ENCODE assay signal across 8 mouse cellular contexts in genomic region chr11:59964818-59965217, GRCm38 (mm10). TPM values are rescaled to one million over a fixed set of nuclear protein-coding genes. Genes with fewer than 3 reads are reported as not detected.
DNase-seq lines count a peak whose midpoint lies in the region; ATAC-seq and TF ChIP-seq lines count a peak whose summit lies in the region.

Gene Rasd1 (minus strand): TSS chr11:59964944.

- peak within 1 kb of the TSS; percentile 91 for H3K4me2 ChIP-seq in forebrain, embryonic 14.5 days (ENCODE audit: low read length)

- H3K9ac ChIP-seq in ES-E14 (ENCODE audit: insufficient read depth, low read depth, low read length, poor library complexity, severe bottlenecking), result peak within 1 kb of the TSS; percentile 57
- H3K9ac ChIP-seq in forebrain, embryonic 14.5 days (ENCODE audit: low read length), result peak within 1 kb of the TSS; percentile 58

- DNase-seq in ES-E14 (ENCODE audit: low read depth, low spot score), result peak; percentile 66
- DNase-seq in cerebellum, adult 11-12 months, result peak; percentile 87
- peak; percentile 40 for DNase-seq in forebrain, embryonic 14.5 days (ENCODE audit: low spot score)
- peak; percentile 85 to 86 for DNase-seq in heart, postnatal 36 days
- peak; percentile 47 to 67 for DNase-seq in layer of hippocampus, postnatal 10 days (ENCODE audit: low spot score in 2 of 2)
- DNase-seq in lung, postnatal 10 days, result peak; percentile 91
- peak; percentile 32 for DNase-seq in retina, adult 2 months (ENCODE audit: low read depth, low spot score)
- DNase-seq in thymus, postnatal 25 days, result peak; percentile 57

- H3K4me3 ChIP-seq in ES-E14 (ENCODE audit: insufficient read depth in 1 of 2, low read depth in 1 of 2, low read length in 2 of 2, poor library complexity in 1 of 2, severe bottlenecking in 1 of 2), result peak within 1 kb of the TSS; percentile 64 to 83
- peak within 1 kb of the TSS; percentile 36 for H3K4me3 ChIP-seq in forebrain, embryonic 14.5 days (ENCODE audit: low read depth, low read length)

- H3K9me3 ChIP-seq in ES-E14 (ENCODE audit: control insufficient read depth, insufficient read depth, low read depth, low read length), result no peaks in the 10 kb centered on the region
- H3K9me3 ChIP-seq in forebrain, embryonic 14.5 days (replicated peaks; ENCODE audit: control insufficient read depth, low read length), result no peaks in the 10 kb centered on the region

- H3K27me3 ChIP-seq in forebrain, embryonic 14.5 days (replicated peaks; ENCODE audit: control insufficient read depth, insufficient read depth, low read length), result peaks cover 17% of the 10 kb centered on the region

- peaks cover 0 to 11% of the 10 kb centered on the region in 2 experiments; a peak in 1 of 4 replicates for H3K4me1 ChIP-seq in ES-E14 (ENCODE audit: control insufficient read depth in 2 of 2, insufficient read depth in 2 of 2, low read length in 2 of 2, poor library complexity in 1 of 2)
- H3K4me1 ChIP-seq in forebrain, embryonic 14.5 days (ENCODE audit: control insufficient read depth, insufficient read depth, low read length), result peaks cover 16% of the 10 kb centered on the region

- H3K27ac ChIP-seq in ES-E14 (ENCODE audit: insufficient read depth, low read depth, low read length, poor library complexity, severe bottlenecking), result no peak within 1 kb of the TSS
- H3K27ac ChIP-seq in forebrain, embryonic 14.5 days (ENCODE audit: low read depth, low read length), result no peak within 1 kb of the TSS

- in situ Hi-C loops in ES-E14 (cut with MboI; ENCODE audit: low sequenced_read_pairs in 2 of 2, unreplicated experiment in 2 of 2), result no loop called here

- ATAC-seq in forebrain, embryonic 14.5 days, result peak; percentile 58

- intact Hi-C loops in heart, postnatal 36 days (cut with DNase I), result loop anchor here (1.0 to 5.0 kb wide), 4 partner anchors 62 to 112 kb away; no protein-coding TSS in a partner anchor

- H3K36me3 ChIP-seq in ES-E14 (ENCODE audit: control insufficient read depth, insufficient read depth, low read length, poor library complexity, severe bottlenecking), result peaks cover 13% of the 10 kb centered on the region; the same call in 1 of the 2 replicates
- peaks cover 18% of the 10 kb centered on the region for H3K36me3 ChIP-seq in forebrain, embryonic 14.5 days (ENCODE audit: control insufficient read depth, insufficient read depth, low read length)

- WGBS in forebrain, embryonic 14.5 days, result under 1% methylated on average over 28 of the region's 28 CpGs

TF ChIP-seq in ES-E14, 5 proteins besides CTCF, POLR2A, EP300 and RAD21:
- TF ChIP-seq ZNF384 (IDR thresholded peaks at IDR 0.05; ENCODE audit: low read depth, low read length) (no peak), CHD2 (IDR thresholded peaks at IDR 0.05; ENCODE audit: low read depth, low read length) (no peak), ZC3H11A (IDR thresholded peaks at IDR 0.05; ENCODE audit: borderline replicate concordance, low read depth, low read length) (no peak), HCFC1 (IDR thresholded peaks at IDR 0.05; ENCODE audit: borderline replicate concordance, insufficient read depth, low read length) (no peak), MAFK (IDR thresholded peaks at IDR 0.05; ENCODE audit: insufficient read depth, low read depth, low read length) (no peak)

RNA-seq across cellular contexts. Expression of gene Rasd1, which starts in this region (rescaled TPM):
- 0.48 and 0.85 TPM in 2 replicates for total RNA-seq in ES-E14 (2012; rRNA removed)
- polyA plus RNA-seq in forebrain, embryonic 14.5 days (2014; fragmentation: Nextera tagmentation; extraction: Ambion mirVana), result 0.66 and 0.75 TPM in 2 replicates
- 1 to 10 TPM; 7.3 to 9.3 TPM for total RNA-seq in heart, postnatal 36 days (2021)
- 10 to 100 TPM; 12.2 to 14.2 TPM for total RNA-seq in layer of hippocampus, postnatal 10 days (2021)

Comparison
In these comparisons a context has a peak if more than half of its experiments do, and no peak if none do; other contexts are left out.
1. Peak in DNase-seq, H3K4me3 ChIP-seq and H3K9ac ChIP-seq in ES-E14; RNA of the gene not detected or under 1 TPM.
2. Peak in DNase-seq, ATAC-seq, H3K4me3 ChIP-seq, H3K9ac ChIP-seq and H3K4me2 ChIP-seq in forebrain, embryonic 14.5 days; RNA of the gene not detected or under 1 TPM.
3. DNase-seq: peak in every context shown above with its lines; median percentile 91 in lung, postnatal 10 days; 87 in cerebellum, adult 11-12 months; 86 in heart, postnatal 36 days; 66 in ES-E14; 57 in layer of hippocampus, postnatal 10 days; 57 in thymus, postnatal 25 days; 40 in forebrain, embryonic 14.5 days; 32 in retina, adult 2 months.